Mouse (Mus musculus): Measurements from ENCODE around the gene Nthl1.

GRCm38 (mm10) chr17:24625472-24625871 is 7.0 kb upstream of the Nthl1 start:
- TF ChIP-seq MAX (IDR thresholded peaks at IDR 0.05; ENCODE audit: low read depth), result no peak
- no peak for TF ChIP-seq MYOG (IDR thresholded peaks at IDR 0.05; ENCODE audit: control insufficient read depth in 1 of 3, insufficient read depth in 1 of 3, insufficient read length in 2 of 3, low read depth in 2 of 3)
- TF ChIP-seq POLR2A (IDR thresholded peaks at IDR 0.05; ENCODE audit: insufficient read length, low read depth), result no peak
- TF ChIP-seq POLR2AphosphoS2 (IDR thresholded peaks at IDR 0.05; ENCODE audit: insufficient read length, low read depth), result no peak
- TF ChIP-seq TCF12 (IDR thresholded peaks at IDR 0.05; ENCODE audit: insufficient read depth, poor library complexity, severe bottlenecking), result no peak
- no peak for TF ChIP-seq E2F4 (IDR thresholded peaks at IDR 0.05; ENCODE audit: insufficient read depth)
- TF ChIP-seq USF1 (IDR thresholded peaks at IDR 0.05; ENCODE audit: low read depth), result no peak
- no peak for TF ChIP-seq MYOD1 (IDR thresholded peaks at IDR 0.05; ENCODE audit: control insufficient read depth in 1 of 3, insufficient read length in 2 of 3, low read depth in 2 of 3)

Data from myocyte (in vitro differentiated cells).